Mouse (Mus musculus) liver, embryonic 13.5 days (tissue): ENCODE data around the gene Pdpk1. TPM values are rescaled to one million over a fixed set of nuclear protein-coding genes. Genes with fewer than 3 reads are reported as not detected.

ENCODE experiments used
- ATAC-seq: fragments of 200-750 bp; cut with Nextera tagmentation; 2 replicates; pipeline ENCODE4 v1.8.0; 2017; ENCODE audit warnings: low read depth, mild to moderate bottlenecking, moderate number of reproducible peaks, moderate library complexity
- DNase-seq: peaks from one replicate; pipeline ENCODE4 v3.0.0; 2022
- H3K27ac ChIP-seq: fragments of 300-500 bp; sonication (generic); 2 replicates; pipeline ENCODE4 v1.5.1; 2015; ENCODE audit warnings: moderate library complexity, mild to moderate bottlenecking, inconsistent platforms
- H3K27me3 ChIP-seq: fragments of 300-500 bp; sonication (generic); 2 replicates; pipeline ENCODE4 v1.6.1; 2015; ENCODE audit warnings: mild to moderate bottlenecking, inconsistent platforms
- H3K36me3 ChIP-seq: fragments of 300-500 bp; sonication (generic); 2 replicates; pipeline ENCODE4 v1.6.1; 2015; ENCODE audit warnings: mild to moderate bottlenecking, inconsistent platforms
- H3K4me1 ChIP-seq: fragments of 300-500 bp; sonication (generic); replicated peaks from 2 replicates; pipeline ENCODE4 v1.6.1; 2015; ENCODE audit warnings: inconsistent platforms
- H3K4me2 ChIP-seq: fragments of 300-500 bp; sonication (generic); 2 replicates; pipeline ENCODE4 v1.6.1; 2015; ENCODE audit warnings: inconsistent platforms, mild to moderate bottlenecking, moderate library complexity
- H3K4me3 ChIP-seq: fragments of 300-500 bp; sonication (generic); replicated peaks from 2 replicates; pipeline ENCODE4 v1.5.1; 2015; ENCODE audit warnings: mild to moderate bottlenecking, inconsistent platforms
- H3K9ac ChIP-seq: fragments of 300-500 bp; sonication (generic); 2 replicates; pipeline ENCODE4 v1.6.1; 2015; ENCODE audit warnings: mild to moderate bottlenecking, inconsistent platforms
- H3K9me3 ChIP-seq: fragments of 300-500 bp; sonication (generic); replicated peaks from 2 replicates; pipeline ENCODE4 v1.6.1; 2016; ENCODE audit warnings: inconsistent platforms
- WGBS: fragments of 180-500 bp; shearing (Covaris S2); methylation state at CpG from one replicate; pipeline ENCODE4 v1.1.7; 2015; ENCODE audit not compliant: insufficient replicate concordance; 5-methylcytosine and 5-hydroxymethylcytosine counted together
- polyA plus RNA-seq: library from polyadenylated mRNA; unstranded; fragments of >200 nt; fragmentation: Nextera tagmentation; extraction: Ambion mirVana; gene quantifications from 2 replicates; pipeline ENCODE4 v1.2.1, GENCODE M21; 2015

Gene Pdpk1
- 26.8 and 34.0 TPM in 2 replicates for polyA plus RNA-seq

DNA sequence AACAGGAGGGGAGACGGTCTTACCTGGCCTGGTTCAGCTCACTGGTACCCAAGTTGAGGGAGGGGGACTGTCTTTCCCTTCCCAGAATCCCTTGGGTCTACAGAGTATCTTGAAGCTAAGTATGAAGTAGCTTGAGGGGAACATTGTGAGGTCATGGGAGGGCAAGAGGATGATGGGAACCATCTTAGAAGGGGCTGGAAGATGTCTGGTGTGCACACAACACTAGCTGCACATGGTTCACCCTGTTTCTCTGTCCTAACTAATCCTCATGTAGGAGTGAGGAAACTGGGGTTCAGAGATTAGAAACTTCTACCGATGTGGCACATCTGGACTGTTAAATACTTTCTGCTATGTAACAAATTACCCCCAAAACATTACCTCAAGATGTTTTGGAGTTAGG is at the start of gene Pdpk1:
Gene Pdpk1, minus strand, starts transcription at position 101 of the 400 bp plus-strand sequence.
- Histone ChIP-seq H3K4me2 (peak within 1 kb of the TSS; percentile 78), H3K4me1 (peaks cover 44% of the 10 kb centered on the region), H3K27me3 (no peaks in the 10 kb centered on the region), H3K9ac (peak within 1 kb of the TSS; percentile 71), H3K9me3 (no peaks in the 10 kb centered on the region), H3K36me3 (0 out of 2 replicates have a peak, but pooled peaks cover 3% of the 10 kb centered on the region), H3K4me3 (peak within 1 kb of the TSS; percentile 55), H3K27ac (peak within 1 kb of the TSS; percentile 84)
- ATAC-seq (no peak), DNase-seq (no peak)
- 84% methylated on average over 2 of the region's 2 CpGs for WGBS

DNA sequence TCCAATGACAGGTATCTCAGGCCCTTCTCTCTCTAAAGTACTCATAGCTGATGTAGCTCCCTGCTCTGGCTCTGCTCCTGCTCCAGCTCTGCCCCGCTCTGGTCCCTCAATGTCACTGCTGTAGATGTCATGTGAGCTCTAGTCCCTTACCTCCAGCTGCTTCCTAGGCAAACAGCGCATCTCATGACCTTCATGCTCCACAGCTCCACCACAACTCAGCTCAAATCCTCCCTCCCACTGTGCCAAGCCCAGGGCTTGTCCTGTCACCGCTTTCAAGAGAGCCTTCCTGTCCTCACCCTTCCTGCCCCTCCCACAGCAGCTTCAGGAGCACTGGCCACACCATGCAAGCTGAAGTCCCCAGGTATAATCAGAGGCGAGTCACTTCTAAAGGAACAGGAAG is 49.0 kb upstream of the Pdpk1 start:
- Histone ChIP-seq H3K27ac (peak overlapping the region; percentile 99), H3K4me2 (peak overlapping the region; percentile 100)

DNA sequence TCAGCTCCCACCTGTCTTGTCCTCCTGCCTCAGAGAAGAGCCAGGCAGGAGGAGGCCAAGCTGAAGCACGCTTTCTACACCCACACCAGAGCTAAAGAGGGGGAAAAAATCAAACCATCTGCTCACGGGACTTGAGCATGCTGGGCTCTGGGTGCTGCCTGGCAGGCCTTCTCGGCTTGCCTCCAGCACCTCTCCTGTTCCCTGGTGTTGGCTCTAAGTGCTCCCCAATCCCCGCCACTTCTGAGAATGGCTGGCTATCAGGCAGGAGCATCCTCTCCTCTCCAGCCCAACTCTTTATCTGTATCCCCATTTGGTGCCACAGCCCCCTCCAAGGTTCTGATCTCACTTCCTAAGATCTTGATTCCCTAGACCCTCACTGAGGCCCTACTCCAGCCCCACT is 48.5 kb upstream of the Pdpk1 start:
- peak overlapping the region; percentile 99 for H3K27ac ChIP-seq
- H3K36me3 ChIP-seq = peaks cover 31% of the 10 kb centered on the region
- peak overlapping the region; percentile 26 for H3K4me3 ChIP-seq
- H3K27me3 ChIP-seq = no peaks in the 10 kb centered on the region
- ATAC-seq (peak; percentile 53), DNase-seq (peak; percentile 72)
- WGBS = 34% methylated on average over 4 of the region's 4 CpGs
- H3K4me2 ChIP-seq = peak overlapping the region; percentile 100
- H3K9me3 ChIP-seq = no peaks in the 10 kb centered on the region
- H3K4me1 ChIP-seq = peaks cover 100% of the 10 kb centered on the region
- H3K9ac ChIP-seq = peak overlapping the region; percentile 93

More for the DNA sequence above, 49.0 kb upstream of the Pdpk1 start:
- H3K36me3 ChIP-seq = peaks cover 27% of the 10 kb centered on the region
- WGBS = 36% methylated on average over 4 of the region's 4 CpGs
- peak overlapping the region; percentile 93 for H3K9ac ChIP-seq
- peaks cover 100% of the 10 kb centered on the region for H3K4me1 ChIP-seq
- H3K9me3 ChIP-seq = no peaks in the 10 kb centered on the region
- H3K27me3 ChIP-seq = no peaks in the 10 kb centered on the region
- DNase-seq (no peak), ATAC-seq (peak; percentile 13; the same call in 1 of the 2 replicates)
- peak overlapping the region; percentile 16; the same call in 1 of the 2 replicates for H3K4me3 ChIP-seq

DNA sequence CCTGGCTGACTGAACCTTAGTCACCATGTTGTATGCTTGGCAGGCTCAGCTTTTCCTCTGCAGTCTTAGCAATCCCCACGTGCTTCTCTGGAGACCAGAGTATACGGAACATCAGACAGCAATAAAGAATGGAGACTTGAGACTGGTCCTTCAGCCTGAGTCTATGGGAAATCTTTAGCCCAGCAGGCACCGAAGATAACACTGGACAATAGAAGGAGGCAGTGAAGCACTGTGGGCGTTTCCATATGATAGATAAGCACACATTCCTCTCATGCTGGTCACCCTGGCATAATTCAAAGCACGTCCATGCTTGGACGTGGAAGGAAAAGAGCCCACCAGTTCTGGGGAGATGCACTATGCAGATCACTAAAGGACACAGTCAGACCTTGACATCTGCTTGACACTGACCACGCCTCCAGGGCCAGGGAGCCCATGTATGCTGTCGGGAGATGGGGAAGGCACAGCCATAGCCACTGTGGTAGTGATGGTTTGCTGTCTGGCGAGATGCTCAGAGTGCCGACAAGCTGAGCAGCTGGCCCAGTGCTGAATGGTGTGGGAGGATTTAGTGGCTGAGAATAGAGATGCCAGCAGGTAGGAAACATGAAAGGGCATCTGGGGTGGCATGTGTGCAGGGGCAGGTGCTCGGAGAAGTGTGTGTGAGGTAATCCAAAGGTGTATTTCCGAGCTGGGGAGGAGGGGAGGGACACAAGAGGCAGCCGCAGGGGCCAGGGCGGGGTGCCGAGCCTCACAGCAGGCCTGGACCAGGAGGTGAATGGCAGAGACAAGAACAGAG is 46.5 kb upstream of the Pdpk1 start:
- peak overlapping the region; percentile 93; the same call in 1 of the 2 replicates for H3K9ac ChIP-seq
- H3K27me3 ChIP-seq = no peaks in the 10 kb centered on the region
- H3K9me3 ChIP-seq = no peaks in the 10 kb centered on the region
- peaks cover 41% of the 10 kb centered on the region for H3K36me3 ChIP-seq
- 42% methylated on average over 15 of the region's 15 CpGs for WGBS
- H3K4me3 ChIP-seq = 0 out of 2 replicates have a peak overlapping the region, but pooled peaks have one; percentile 11
- H3K4me1 ChIP-seq = peaks cover 100% of the 10 kb centered on the region
- DNase-seq (peak; percentile 66), ATAC-seq (peak; percentile 38)
- H3K27ac ChIP-seq = peak overlapping the region; percentile 99
- peak overlapping the region; percentile 100 for H3K4me2 ChIP-seq

DNA sequence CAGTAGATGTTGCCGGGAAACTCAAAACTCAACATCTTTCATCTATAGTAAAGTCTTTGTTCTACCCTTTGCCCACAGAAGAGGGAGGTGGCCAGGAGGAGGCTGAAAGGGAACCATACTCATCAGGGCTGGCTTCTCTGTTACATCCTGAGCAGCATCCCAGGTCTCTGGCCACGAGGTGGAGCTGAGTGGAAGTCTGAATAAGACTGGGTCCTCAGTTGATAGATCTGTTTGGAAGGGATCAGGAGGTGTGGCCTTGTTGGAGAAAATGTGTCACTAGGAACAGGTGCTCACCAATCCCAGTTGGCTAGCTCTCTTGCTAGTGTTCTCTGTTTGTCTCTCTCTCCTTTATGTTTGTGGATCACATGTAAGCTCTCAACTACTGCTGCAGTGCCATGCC is 44.6 kb upstream of the Pdpk1 start:
- peaks cover 35% of the 10 kb centered on the region for H3K36me3 ChIP-seq
- ATAC-seq (no peak), DNase-seq (no peak)
- H3K4me1 ChIP-seq = peaks cover 100% of the 10 kb centered on the region
- no peaks in the 10 kb centered on the region for H3K9me3 ChIP-seq
- no peak overlapping the region; the same call in 1 of the 2 replicates for H3K9ac ChIP-seq
- WGBS = 67% methylated on average over 2 of the region's 2 CpGs
- no peak overlapping the region for H3K4me2 ChIP-seq
- H3K4me3 ChIP-seq = no peak overlapping the region
- H3K27me3 ChIP-seq = no peaks in the 10 kb centered on the region
- H3K27ac ChIP-seq = peak overlapping the region; percentile 99

DNA sequence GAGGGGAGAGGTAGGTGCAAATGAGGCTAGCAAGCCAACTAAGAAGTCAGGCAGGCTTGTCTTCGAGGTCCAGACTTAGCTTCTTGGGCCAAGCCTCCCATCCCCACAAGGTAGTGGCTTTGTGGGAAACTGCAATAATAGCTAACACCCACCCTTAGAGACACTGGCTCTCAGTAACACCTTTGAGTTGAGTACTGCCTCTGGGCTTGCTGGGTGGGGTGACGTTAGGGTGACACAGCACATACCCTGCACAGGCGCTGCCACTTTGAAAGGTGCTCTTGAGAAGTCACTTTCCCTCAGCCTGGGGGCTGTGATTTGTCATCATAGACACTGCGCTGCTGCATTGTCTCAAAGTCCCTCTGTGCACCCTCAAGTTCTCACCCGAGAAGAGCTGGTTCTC is 43.0 kb upstream of the Pdpk1 start:
- peaks cover 50% of the 10 kb centered on the region for H3K36me3 ChIP-seq
- H3K9me3 ChIP-seq = no peaks in the 10 kb centered on the region
- H3K4me3 ChIP-seq = no peak overlapping the region
- ATAC-seq = peak; percentile 76
- peak overlapping the region; percentile 9; the same call in 1 of the 2 replicates for H3K4me2 ChIP-seq
- peaks cover 86% of the 10 kb centered on the region for H3K4me1 ChIP-seq
- peak overlapping the region; percentile 87 for H3K27ac ChIP-seq
- H3K9ac ChIP-seq = peak overlapping the region; percentile 60
- H3K27me3 ChIP-seq = no peaks in the 10 kb centered on the region
- WGBS = 65% methylated on average over 5 of the region's 5 CpGs
- DNase-seq = peak; percentile 53

DNA sequence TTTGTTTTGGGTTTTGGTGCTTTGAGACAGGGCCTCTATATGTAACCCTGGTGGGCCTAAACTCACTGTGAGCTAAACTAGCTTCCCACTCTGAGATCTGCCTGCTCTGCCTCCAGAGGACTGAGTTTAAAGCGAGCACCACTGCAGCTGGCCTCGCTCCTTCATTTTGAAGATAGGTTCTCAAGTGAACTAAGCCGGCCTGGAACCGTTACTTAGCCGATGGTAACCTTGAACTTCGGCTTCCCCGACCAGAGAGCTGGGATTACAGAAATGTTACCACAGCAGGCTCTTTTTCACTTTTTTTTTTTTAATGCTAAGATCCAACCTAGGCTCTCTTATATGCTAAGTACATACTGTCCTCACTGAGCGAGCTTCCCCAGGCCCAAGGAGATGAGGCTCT is 42.5 kb upstream of the Pdpk1 start:
- Histone ChIP-seq H3K9me3 (no peaks in the 10 kb centered on the region), H3K27ac (peak overlapping the region; percentile 87), H3K4me3 (no peak overlapping the region), H3K9ac (peak overlapping the region; percentile 60), H3K4me2 (peak overlapping the region; percentile 9; the same call in 1 of the 2 replicates), H3K27me3 (no peaks in the 10 kb centered on the region), H3K4me1 (peaks cover 81% of the 10 kb centered on the region), H3K36me3 (peaks cover 55% of the 10 kb centered on the region)
- ATAC-seq = no peak
- no peak for DNase-seq
- 83% methylated on average over 8 of the region's 8 CpGs for WGBS

DNA sequence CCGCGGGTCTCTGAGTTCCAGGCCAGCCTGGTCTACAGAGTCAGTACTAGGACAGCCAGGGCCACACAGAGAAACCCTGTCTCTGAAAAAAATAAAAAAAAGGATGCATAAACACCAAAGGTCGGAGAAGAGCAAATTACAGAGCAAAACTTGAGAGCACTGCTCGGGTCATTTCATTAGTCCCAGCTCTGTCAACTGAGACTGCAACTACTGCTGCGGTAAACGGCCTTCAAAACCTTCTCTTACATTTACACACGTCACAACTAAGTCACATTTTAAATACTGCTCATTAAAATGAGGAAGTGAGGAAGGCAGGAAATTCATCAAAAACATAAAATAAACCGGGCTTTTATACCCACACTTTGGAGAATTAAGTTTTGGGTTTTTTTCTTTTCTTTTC is 42.1 kb upstream of the Pdpk1 start:
- H3K4me3 ChIP-seq = no peak overlapping the region
- ATAC-seq (no peak), DNase-seq (no peak)
- H3K9me3 ChIP-seq = no peaks in the 10 kb centered on the region
- peak overlapping the region; percentile 60; the same call in 1 of the 2 replicates for H3K9ac ChIP-seq
- H3K4me1 ChIP-seq = peaks cover 77% of the 10 kb centered on the region
- H3K27ac ChIP-seq = peak overlapping the region; percentile 87; the same call in 1 of the 2 replicates
- peaks cover 59% of the 10 kb centered on the region for H3K36me3 ChIP-seq
- 67% methylated on average over 8 of the region's 8 CpGs for WGBS
- H3K4me2 ChIP-seq = no peak overlapping the region
- H3K27me3 ChIP-seq = no peaks in the 10 kb centered on the region

DNA sequence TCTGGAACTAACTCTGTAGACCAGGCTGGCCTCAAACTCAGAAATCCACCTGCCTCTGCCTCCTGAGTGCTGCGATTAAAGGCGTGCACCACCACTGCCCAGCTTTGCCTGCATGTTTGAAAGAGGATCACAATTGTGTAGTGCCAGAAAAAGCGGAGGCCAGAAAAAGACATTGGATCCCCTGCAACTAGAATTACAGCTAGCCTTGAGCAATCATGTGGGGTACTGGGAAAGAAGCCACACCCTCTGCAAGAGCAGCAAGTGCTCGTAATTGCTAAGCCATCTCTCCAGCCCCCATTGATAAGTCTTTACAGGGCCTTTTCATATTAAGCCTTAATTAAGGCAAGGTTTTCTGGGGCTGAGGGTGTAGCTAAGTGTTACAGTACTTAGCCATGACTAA is 40.8 kb upstream of the Pdpk1 start:
- no peak for ATAC-seq

DNA sequence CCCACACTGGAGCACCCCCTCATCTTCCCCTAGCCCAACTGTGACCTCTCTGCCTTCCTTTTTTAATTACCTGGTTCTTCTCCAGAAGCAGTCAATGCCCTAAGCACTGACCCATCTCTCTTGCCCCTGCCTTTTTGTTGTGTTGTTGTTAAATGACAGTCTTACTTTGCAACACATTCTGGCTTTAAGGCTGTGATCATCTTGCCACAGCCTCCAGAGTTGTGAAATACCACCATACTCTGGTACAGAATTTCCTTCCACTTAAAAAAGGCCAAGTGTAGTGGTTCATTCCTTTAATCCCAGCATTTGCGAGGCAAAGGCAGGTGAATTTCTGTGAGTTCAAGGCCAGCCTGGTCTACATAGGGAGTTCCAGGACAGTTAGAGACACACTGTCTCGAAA is 40.2 kb upstream of the Pdpk1 start:
- DNase-seq (no peak), ATAC-seq (no peak)
- H3K4me2 ChIP-seq = no peak overlapping the region
- H3K36me3 ChIP-seq = peaks cover 66% of the 10 kb centered on the region
- H3K4me1 ChIP-seq = peaks cover 58% of the 10 kb centered on the region
- 73% methylated on average over 2 of the region's 2 CpGs for WGBS
- H3K27ac ChIP-seq = peak overlapping the region; percentile 53
- H3K9ac ChIP-seq = no peak overlapping the region
- H3K9me3 ChIP-seq = no peaks in the 10 kb centered on the region
- H3K4me3 ChIP-seq = no peak overlapping the region
- H3K27me3 ChIP-seq = no peaks in the 10 kb centered on the region

More for the DNA sequence above, 40.8 kb upstream of the Pdpk1 start:
- peaks cover 64% of the 10 kb centered on the region for H3K4me1 ChIP-seq
- no peaks in the 10 kb centered on the region for H3K27me3 ChIP-seq
- 0 out of 2 replicates have a peak overlapping the region, but pooled peaks have one; percentile 11 for H3K9ac ChIP-seq
- no peaks in the 10 kb centered on the region for H3K9me3 ChIP-seq
- no peak for DNase-seq
- H3K27ac ChIP-seq = no peak overlapping the region
- H3K36me3 ChIP-seq = peaks cover 64% of the 10 kb centered on the region
- WGBS = 66% methylated on average over 4 of the region's 4 CpGs
- no peak overlapping the region for H3K4me2 ChIP-seq
- no peak overlapping the region for H3K4me3 ChIP-seq

DNA sequence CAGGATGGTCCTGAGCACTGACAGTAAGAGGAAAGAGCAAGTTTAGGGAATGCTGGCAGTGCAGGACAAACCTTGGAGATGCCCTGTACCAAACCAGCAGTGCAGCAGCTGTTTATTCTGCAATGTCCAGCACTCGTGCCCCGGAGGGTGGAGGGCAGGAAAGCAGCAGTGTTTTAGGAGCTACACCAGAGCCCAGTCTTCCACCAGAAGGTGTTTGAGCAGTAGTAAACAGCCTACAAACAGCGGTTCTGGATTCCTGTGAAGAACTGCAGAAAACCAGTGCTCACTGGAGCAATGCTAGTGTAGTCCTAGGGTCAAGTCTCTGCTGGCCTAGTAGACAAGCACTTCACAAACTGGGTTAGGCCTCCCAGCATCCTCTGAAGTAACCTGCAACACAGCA is 23.5 kb upstream of the Pdpk1 start:
- WGBS = 79% methylated on average over 3 of the region's 3 CpGs
- no peaks in the 10 kb centered on the region for H3K9me3 ChIP-seq
- peaks cover 27% of the 10 kb centered on the region for H3K4me1 ChIP-seq
- no peak for DNase-seq
- peaks cover 8% of the 10 kb centered on the region; the same call in 1 of the 2 replicates for H3K36me3 ChIP-seq
- ATAC-seq = no peak
- no peak overlapping the region for H3K4me2 ChIP-seq
- H3K27ac ChIP-seq = peak overlapping the region; percentile 32
- no peak overlapping the region for H3K4me3 ChIP-seq
- no peaks in the 10 kb centered on the region for H3K27me3 ChIP-seq
- H3K9ac ChIP-seq = peak overlapping the region; percentile 9; the same call in 1 of the 2 replicates
